Mouse (Mus musculus) mouse embryonic stem cell (cell line): ENCODE data around the gene Pfdn4.

Source experiments
- in situ Hi-C, 2 experiments: fragments of 300-500 bp; cut with MboI; formaldehyde crosslinking; loops; 1 replicate in 1 of 2; 3 replicates in 1 of 2; pipeline ENCODE4 v1.14.3; 2019 to 2020; ENCODE audit warnings: low sequenced_read_pairs in 2 of 2, low pct_unique_long_range_greater_than_20kb in 1 of 2, mixed read lengths in 1 of 2; ENCODE audit not compliant: unreplicated experiment in 1 of 2

Gene Pfdn4

GRCm38 (mm10) chr2:170487890-170488502, 8.2 kb upstream of the Pfdn4 start:
- in situ Hi-C loops: no loop called here

GRCm38 (mm10) chr2:170494784-170495710, 1.2 kb upstream of the Pfdn4 start:
- in situ Hi-C loops: no loop called here

- in situ Hi-C loops: no loop called here
Observed at GRCm38 (mm10) chr2:170497091-170497566, 901 bp downstream of the Pfdn4 start, which contains the start of gene Cyp24a1. Cyp24a1 (minus strand) TSS chr2:170497145.

GRCm38 (mm10) chr2:170498011-170498410, 1.8 kb downstream of the Pfdn4 start:
- in situ Hi-C loops: no loop called here

GRCm38 (mm10) chr2:170503343-170503742, 7.1 kb downstream of the Pfdn4 start:
- in situ Hi-C loops: no loop called here

GRCm38 (mm10) chr2:170503983-170504382, 7.8 kb downstream of the Pfdn4 start:
- in situ Hi-C loops: no loop called here

- in situ Hi-C loops: loop anchor here (5.0 kb wide), 1 partner anchor 65 kb away; no protein-coding TSS in a partner anchor
Observed at GRCm38 (mm10) chr2:170507734-170508133, 11.5 kb downstream of the Pfdn4 start.

GRCm38 (mm10) chr2:170508821-170509220, 12.6 kb downstream of the Pfdn4 start:
- in situ Hi-C loops: loop anchor here (5.0 kb wide), 1 partner anchor 67 kb away; no protein-coding TSS in a partner anchor

GRCm38 (mm10) chr2:170511073-170511891, 15.1 kb downstream of the Pfdn4 start:
- in situ Hi-C loops: loop anchor here in 1 of 2 experiments (10.0 kb wide), 1 partner anchor 354 kb away; no protein-coding TSS in a partner anchor

GRCm38 (mm10) chr2:170513756-170514155, 17.5 kb downstream of the Pfdn4 start:
- in situ Hi-C loops: loop anchor here in 1 of 2 experiments (10.0 kb wide), 1 partner anchor 351 kb away; no protein-coding TSS in a partner anchor

GRCm38 (mm10) chr2:170520321-170520971, 24.2 kb downstream of the Pfdn4 start:
- in situ Hi-C loops: loop anchor here (5.0 to 10.0 kb wide), 3 partner anchors 77 to 352 kb away; no protein-coding TSS in a partner anchor

GRCm38 (mm10) chr2:170526513-170526912, 30.3 kb downstream of the Pfdn4 start:
- in situ Hi-C loops: loop anchor here in 1 of 2 experiments (10.0 kb wide), 1 partner anchor 148 kb away; no protein-coding TSS in a partner anchor

GRCm38 (mm10) chr2:170528061-170528460, 31.8 kb downstream of the Pfdn4 start:
- in situ Hi-C loops: loop anchor here in 1 of 2 experiments (10.0 kb wide), 1 partner anchor 147 kb away; no protein-coding TSS in a partner anchor

- in situ Hi-C loops: loop anchor here in 1 of 2 experiments (10.0 kb wide), 1 partner anchor 145 kb away; no protein-coding TSS in a partner anchor
Observed at GRCm38 (mm10) chr2:170529766-170530165, 33.5 kb downstream of the Pfdn4 start.

- in situ Hi-C loops: no loop called here
Observed at GRCm38 (mm10) chr2:170530256-170530655, 34.0 kb downstream of the Pfdn4 start.

- in situ Hi-C loops: no loop called here
Observed at GRCm38 (mm10) chr2:170534116-170534802, 38.0 kb downstream of the Pfdn4 start.

GRCm38 (mm10) chr2:170534803-170535174, 38.6 kb downstream of the Pfdn4 start:
- in situ Hi-C loops: no loop called here
